Mouse (Mus musculus): ENCODE measurements around the gene Ifih1. TPM values are rescaled to one million over a fixed set of nuclear protein-coding genes. Genes with fewer than 3 reads are reported as not detected.
A peak's percentile ranks its signal among the peaks of the same experiment; 100 is the strongest.

Gene Ifih1
- polyA plus RNA-seq, 1 experiment: 27.0 TPM

DNA sequence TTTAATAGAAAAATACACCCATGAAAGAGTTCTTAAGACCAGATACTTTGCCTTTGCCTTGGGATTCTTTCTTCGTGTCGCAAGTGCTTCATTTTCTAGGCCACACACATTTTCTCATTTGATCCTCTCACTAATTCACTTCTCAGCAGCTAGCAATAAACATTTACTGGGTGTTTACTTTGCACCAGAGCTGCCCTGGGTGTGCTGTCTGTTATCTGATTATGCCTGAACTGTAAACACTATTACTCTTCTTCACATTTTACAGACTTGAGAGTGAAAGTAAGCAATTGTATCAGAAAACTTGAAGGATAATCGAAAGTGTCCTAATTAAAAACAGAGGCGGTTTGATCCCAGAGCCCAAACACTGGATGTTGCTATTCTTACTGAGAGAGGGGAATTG is 56.7 kb downstream of the Ifih1 start:
- H3K27ac ChIP-seq (ENCODE audit: insufficient read depth, low read depth, low read length): peak overlapping the region; percentile 68; the same call in 1 of the 2 replicates
- no peak overlapping the region for H3K4me3 ChIP-seq (ENCODE audit: low read depth, low read length)
- peaks cover 2% of the 10 kb centered on the region for H3K36me3 ChIP-seq (ENCODE audit: control insufficient read depth, insufficient read depth, low read length)
- H3K27me3 ChIP-seq (ENCODE audit: control insufficient read depth, insufficient read depth, low read length): no peaks in the 10 kb centered on the region
- peaks cover 9% of the 10 kb centered on the region; the same call in 1 of the 2 replicates for H3K4me1 ChIP-seq (ENCODE audit: control insufficient read depth, insufficient read depth, insufficient read length, low read length)
- TF ChIP-seq CTCF (IDR thresholded peaks at IDR 0.05; ENCODE audit: extremely low read depth, insufficient read length, insufficient replicate concordance, low read depth, low read length): no peak
- 22% methylated on average over 4 of the region's 4 CpGs for WGBS

DNA sequence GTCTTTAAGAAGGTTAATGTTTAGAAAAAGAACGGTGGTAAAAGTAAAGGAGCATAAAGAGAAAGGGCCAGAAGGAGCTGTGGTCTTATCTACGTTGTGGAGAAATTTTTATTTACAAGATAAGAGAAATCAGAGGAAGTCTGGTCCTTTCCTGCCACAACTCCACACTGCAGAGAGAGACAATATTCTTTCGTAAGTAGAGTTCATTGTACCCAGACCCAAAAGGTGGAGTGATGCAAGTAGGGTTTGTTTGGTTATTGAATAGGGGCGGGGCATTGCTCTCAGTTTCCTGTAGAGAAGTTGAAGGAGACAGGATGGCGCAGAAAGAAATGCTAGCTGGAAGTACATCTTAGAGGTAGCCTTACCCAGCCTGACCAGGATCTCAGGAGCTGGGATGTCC is 60.3 kb downstream of the Ifih1 start:
- TF ChIP-seq POLR2A (IDR thresholded peaks at IDR 0.05; ENCODE audit: low read depth, low read length): no peak
- TF ChIP-seq CTCF (IDR thresholded peaks at IDR 0.05; ENCODE audit: extremely low read depth, insufficient read length, insufficient replicate concordance, low read depth, low read length): no peak
- WGBS: 45% methylated on average over 5 of the region's 5 CpGs
- Histone ChIP-seq H3K27ac (ENCODE audit: insufficient read depth, low read depth, low read length) (no peak overlapping the region), H3K4me3 (ENCODE audit: low read depth, low read length) (no peak overlapping the region), H3K4me1 (ENCODE audit: control insufficient read depth, insufficient read depth, insufficient read length, low read length) (peaks cover 9% of the 10 kb centered on the region; the same call in 1 of the 2 replicates), H3K27me3 (ENCODE audit: control insufficient read depth, insufficient read depth, low read length) (no peaks in the 10 kb centered on the region), H3K36me3 (ENCODE audit: control insufficient read depth, insufficient read depth, low read length) (no peaks in the 10 kb centered on the region)

DNA sequence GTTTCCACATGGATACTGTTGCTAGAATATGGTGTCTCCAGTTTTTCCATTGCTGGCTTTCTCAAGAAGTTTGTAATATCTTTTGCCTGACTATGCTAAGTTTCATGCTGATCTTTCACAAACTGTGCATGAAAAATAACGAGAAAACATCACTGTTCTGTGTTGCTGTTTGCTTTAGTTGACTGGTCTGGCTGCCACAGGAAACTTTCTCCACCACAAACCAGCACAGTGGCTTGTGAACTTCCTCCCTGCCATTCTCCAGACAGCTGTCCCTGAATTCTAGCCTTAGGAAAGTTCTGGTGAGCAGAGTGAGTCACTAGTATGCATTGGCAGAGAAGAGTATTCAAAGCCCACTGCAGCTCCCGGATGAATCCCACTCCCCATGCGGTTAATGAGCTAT is 71.1 kb downstream of the Ifih1 start:
- no peak overlapping the region for H3K27ac ChIP-seq (ENCODE audit: insufficient read depth, low read depth, low read length)
- no peaks in the 10 kb centered on the region for H3K27me3 ChIP-seq (ENCODE audit: control insufficient read depth, insufficient read depth, low read length)
- no peaks in the 10 kb centered on the region for H3K36me3 ChIP-seq (ENCODE audit: control insufficient read depth, insufficient read depth, low read length)
- no peaks in the 10 kb centered on the region for H3K4me1 ChIP-seq (ENCODE audit: control insufficient read depth, insufficient read depth, insufficient read length, low read length)
- WGBS: 64% methylated on average over 3 of the region's 3 CpGs
- no peak overlapping the region for H3K4me3 ChIP-seq (ENCODE audit: low read depth, low read length)
- TF ChIP-seq CTCF (IDR thresholded peaks at IDR 0.05; ENCODE audit: extremely low read depth, insufficient read length, insufficient replicate concordance, low read depth, low read length) (no peak), POLR2A (IDR thresholded peaks at IDR 0.05; ENCODE audit: low read depth, low read length) (no peak)

DNA sequence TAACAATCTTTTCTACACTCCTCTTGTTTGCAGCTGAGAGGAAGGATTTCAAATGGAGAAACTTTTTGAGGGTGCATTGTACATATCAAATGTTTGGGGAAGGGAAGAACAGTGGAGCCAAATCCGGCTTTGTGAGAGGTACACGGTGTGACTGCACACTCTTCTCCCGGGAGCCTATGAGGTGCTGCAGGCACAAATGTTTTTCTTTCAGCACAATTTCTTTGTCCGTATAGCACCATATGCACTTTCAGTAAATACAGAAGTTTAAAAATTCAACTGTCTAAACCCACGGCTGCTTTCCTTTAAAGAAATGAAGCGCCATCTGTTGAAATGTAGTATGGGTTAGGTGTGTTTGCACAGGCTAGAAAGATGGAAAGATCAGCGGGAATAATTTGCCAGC is 71.8 kb downstream of the Ifih1 start:
- H3K27me3 ChIP-seq (ENCODE audit: control insufficient read depth, insufficient read depth, low read length): no peaks in the 10 kb centered on the region
- H3K4me3 ChIP-seq (ENCODE audit: low read depth, low read length): no peak overlapping the region

DNA sequence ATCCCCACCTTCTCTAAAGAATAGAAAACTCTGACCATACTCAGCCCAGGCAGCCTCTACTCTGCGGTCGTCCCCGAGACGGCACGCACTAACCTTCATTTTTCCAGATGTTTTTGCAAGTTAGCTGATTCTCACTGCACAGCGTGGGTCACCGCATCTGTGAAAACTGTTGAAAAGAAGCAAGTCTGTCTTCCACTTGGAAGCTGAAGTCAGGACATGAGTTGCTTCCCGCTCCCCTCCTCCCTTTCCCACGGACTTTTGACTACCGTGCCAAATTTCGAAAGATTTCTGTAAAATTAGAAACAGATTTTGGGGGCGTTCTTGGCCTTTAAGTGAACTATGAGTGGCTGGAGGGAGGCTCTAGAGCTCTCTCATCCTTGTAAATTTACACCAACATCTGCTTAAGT is 72.3 kb downstream of the Ifih1 start, which contains the start of gene Fap:
Gene Fap, minus strand, starts transcription at position 323 of the 407 bp plus-strand sequence.
- Histone ChIP-seq H3K27me3 (ENCODE audit: control insufficient read depth, insufficient read depth, low read length) (no peaks in the 10 kb centered on the region), H3K36me3 (ENCODE audit: control insufficient read depth, insufficient read depth, low read length) (no peaks in the 10 kb centered on the region), H3K4me1 (ENCODE audit: control insufficient read depth, insufficient read depth, insufficient read length, low read length) (no peaks in the 10 kb centered on the region), H3K4me3 (ENCODE audit: low read depth, low read length) (peak within 1 kb of the TSS; percentile 42), H3K27ac (ENCODE audit: insufficient read depth, low read depth, low read length) (no peak within 1 kb of the TSS)
- TF ChIP-seq CTCF (IDR thresholded peaks at IDR 0.05; ENCODE audit: extremely low read depth, insufficient read length, insufficient replicate concordance, low read depth, low read length) (no peak), POLR2A (IDR thresholded peaks at IDR 0.05; ENCODE audit: low read depth, low read length) (no peak)
- 62% methylated on average over 12 of the region's 12 CpGs for WGBS

More for the DNA sequence above, 71.8 kb downstream of the Ifih1 start:
- H3K36me3 ChIP-seq (ENCODE audit: control insufficient read depth, insufficient read depth, low read length): no peaks in the 10 kb centered on the region
- no peak overlapping the region for H3K27ac ChIP-seq (ENCODE audit: insufficient read depth, low read depth, low read length)
- no peak for TF ChIP-seq POLR2A (IDR thresholded peaks at IDR 0.05; ENCODE audit: low read depth, low read length)
- no peak for TF ChIP-seq CTCF (IDR thresholded peaks at IDR 0.05; ENCODE audit: extremely low read depth, insufficient read length, insufficient replicate concordance, low read depth, low read length)
- 75% methylated on average over 7 of the region's 7 CpGs for WGBS
- no peaks in the 10 kb centered on the region for H3K4me1 ChIP-seq (ENCODE audit: control insufficient read depth, insufficient read depth, insufficient read length, low read length)

DNA sequence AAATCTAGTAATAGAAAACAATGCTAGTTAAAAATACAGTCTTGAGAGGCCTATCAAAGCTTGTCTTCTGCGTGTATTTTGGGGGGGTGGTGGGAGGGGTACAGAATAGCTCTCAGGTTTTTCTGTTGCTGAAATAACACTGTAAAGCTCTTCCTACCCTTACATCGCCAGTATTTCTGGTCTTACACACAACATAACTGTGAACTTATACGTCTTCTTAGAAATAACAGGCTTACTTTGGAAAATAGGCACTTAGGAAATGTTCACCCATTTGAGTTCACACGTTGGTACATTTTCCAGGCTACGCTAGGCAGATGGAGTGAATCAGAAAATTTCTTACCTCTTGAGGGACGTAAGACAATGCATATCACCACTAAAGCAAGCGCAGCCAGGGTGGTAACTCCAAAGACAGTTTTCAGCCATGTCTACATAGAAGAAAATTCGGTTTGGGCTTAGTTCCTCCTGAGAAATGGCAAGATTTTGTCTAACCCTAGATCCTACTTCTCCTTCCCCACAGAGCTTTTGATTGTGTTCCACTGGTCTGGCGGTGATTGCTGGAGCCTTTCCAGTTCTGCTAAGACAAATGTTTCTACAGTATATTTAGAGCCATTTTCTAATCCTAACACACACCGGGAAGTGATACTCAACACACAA is 72.8 kb downstream of the Ifih1 start:
- Histone ChIP-seq H3K4me3 (ENCODE audit: low read depth, low read length) (no peak overlapping the region), H3K27ac (ENCODE audit: insufficient read depth, low read depth, low read length) (no peak overlapping the region), H3K27me3 (ENCODE audit: control insufficient read depth, insufficient read depth, low read length) (no peaks in the 10 kb centered on the region), H3K4me1 (ENCODE audit: control insufficient read depth, insufficient read depth, insufficient read length, low read length) (no peaks in the 10 kb centered on the region), H3K36me3 (ENCODE audit: control insufficient read depth, insufficient read depth, low read length) (no peaks in the 10 kb centered on the region)
- no peak for TF ChIP-seq POLR2A (IDR thresholded peaks at IDR 0.05; ENCODE audit: low read depth, low read length)
- TF ChIP-seq CTCF (IDR thresholded peaks at IDR 0.05; ENCODE audit: extremely low read depth, insufficient read length, insufficient replicate concordance, low read depth, low read length): no peak
- 81% methylated on average over 10 of the region's 10 CpGs for WGBS

DNA sequence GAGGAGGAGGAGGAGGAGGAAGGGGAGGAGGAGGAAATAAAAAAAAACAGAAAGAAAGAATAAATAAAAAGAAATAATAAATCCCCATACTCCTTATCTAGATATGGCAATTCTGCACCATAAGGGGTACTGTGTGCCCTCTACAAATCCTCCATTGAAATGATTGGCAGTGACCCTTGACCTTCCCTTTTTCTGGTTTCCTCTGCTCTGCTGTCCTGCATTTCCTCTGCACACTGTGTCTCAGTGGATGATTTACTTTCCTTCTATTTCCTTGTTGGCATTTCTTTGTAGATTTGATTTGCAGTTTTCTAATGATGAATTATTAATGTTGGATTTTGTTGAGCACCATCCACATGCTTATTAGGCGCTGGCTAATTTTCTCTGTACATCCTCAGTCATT is 81.4 kb downstream of the Ifih1 start:
- TF ChIP-seq CTCF (IDR thresholded peaks at IDR 0.05; ENCODE audit: extremely low read depth, insufficient read length, insufficient replicate concordance, low read depth, low read length) (no peak), POLR2A (IDR thresholded peaks at IDR 0.05; ENCODE audit: low read depth, low read length) (no peak)
- no peaks in the 10 kb centered on the region for H3K36me3 ChIP-seq (ENCODE audit: control insufficient read depth, insufficient read depth, low read length)
- no peak overlapping the region for H3K4me3 ChIP-seq (ENCODE audit: low read depth, low read length)
- WGBS: 95% methylated on average over 1 of the region's 1 CpGs
- H3K27ac ChIP-seq (ENCODE audit: insufficient read depth, low read depth, low read length): no peak overlapping the region
- no peaks in the 10 kb centered on the region for H3K4me1 ChIP-seq (ENCODE audit: control insufficient read depth, insufficient read depth, insufficient read length, low read length)
- no peaks in the 10 kb centered on the region for H3K27me3 ChIP-seq (ENCODE audit: control insufficient read depth, insufficient read depth, low read length)
